Mouse (Mus musculus): ENCODE data around the gene Mylk3. TPM values are rescaled to one million over a fixed set of nuclear protein-coding genes. Genes with fewer than 3 reads are reported as not detected.

Gene Mylk3
- polyA plus RNA-seq, 1 experiment from 2014 or later, result 0.93 TPM

GRCm38 (mm10) chr8:85336211-85336933, 49.8 kb downstream of the Mylk3 start:
- peaks cover 12% of the 10 kb centered on the region for H3K4me1 ChIP-seq
- no peaks in the 10 kb centered on the region for H3K27me3 ChIP-seq (ENCODE audit: low read depth, poor library complexity, severe bottlenecking)
- 73% methylated on average over 6 of the region's 6 CpGs for WGBS
- no peak overlapping the region for H3K4me3 ChIP-seq
- DNase-seq (ENCODE audit: low spot score), result no peak
- no peak overlapping the region for H3K27ac ChIP-seq
- no peaks in the 10 kb centered on the region for H3K9me3 ChIP-seq (replicated peaks)
- H3K36me3 ChIP-seq, result no peaks in the 10 kb centered on the region

GRCm38 (mm10) chr8:85335105-85335504, 51.0 kb downstream of the Mylk3 start:
- H3K4me1 ChIP-seq, result peaks cover 12% of the 10 kb centered on the region
- no peaks in the 10 kb centered on the region for H3K36me3 ChIP-seq
- H3K27me3 ChIP-seq (ENCODE audit: low read depth, poor library complexity, severe bottlenecking), result no peaks in the 10 kb centered on the region
- DNase-seq (ENCODE audit: low spot score), result no peak
- H3K9me3 ChIP-seq (replicated peaks), result no peaks in the 10 kb centered on the region
- H3K27ac ChIP-seq, result no peak overlapping the region
- H3K4me3 ChIP-seq, result no peak overlapping the region

DNA sequence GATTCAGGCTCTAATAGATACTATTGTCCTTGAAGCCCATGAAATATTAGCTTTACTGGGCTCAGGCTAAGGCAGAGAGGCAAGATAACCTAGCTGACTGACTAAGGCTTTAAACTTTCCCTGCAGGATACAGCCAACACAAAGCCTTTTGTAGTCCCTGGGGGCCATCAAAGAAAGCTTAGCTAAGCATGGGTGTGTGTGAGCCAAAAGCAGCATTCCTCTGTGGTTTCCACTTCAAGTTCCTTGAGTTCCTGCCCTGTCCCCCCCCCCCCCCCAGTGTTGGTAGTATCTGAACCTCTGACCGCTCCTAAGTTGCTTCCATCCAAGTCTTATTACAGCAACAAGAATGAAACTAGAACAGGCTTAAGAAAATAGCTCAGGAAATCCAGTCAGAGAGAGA, 56.6 kb downstream of the Mylk3 start:
- no peaks in the 10 kb centered on the region for H3K27me3 ChIP-seq (ENCODE audit: low read depth, poor library complexity, severe bottlenecking)
- H3K36me3 ChIP-seq, result no peaks in the 10 kb centered on the region
- no peak overlapping the region for H3K4me3 ChIP-seq
- H3K4me1 ChIP-seq, result no peaks in the 10 kb centered on the region
- 73% methylated on average over 1 of the region's 1 CpGs for whole genome bisulfite sequencing
- no peaks in the 10 kb centered on the region for H3K9me3 ChIP-seq (replicated peaks)
- no peak overlapping the region for H3K27ac ChIP-seq
- no peak for DNase-seq (ENCODE audit: low spot score)

DNA sequence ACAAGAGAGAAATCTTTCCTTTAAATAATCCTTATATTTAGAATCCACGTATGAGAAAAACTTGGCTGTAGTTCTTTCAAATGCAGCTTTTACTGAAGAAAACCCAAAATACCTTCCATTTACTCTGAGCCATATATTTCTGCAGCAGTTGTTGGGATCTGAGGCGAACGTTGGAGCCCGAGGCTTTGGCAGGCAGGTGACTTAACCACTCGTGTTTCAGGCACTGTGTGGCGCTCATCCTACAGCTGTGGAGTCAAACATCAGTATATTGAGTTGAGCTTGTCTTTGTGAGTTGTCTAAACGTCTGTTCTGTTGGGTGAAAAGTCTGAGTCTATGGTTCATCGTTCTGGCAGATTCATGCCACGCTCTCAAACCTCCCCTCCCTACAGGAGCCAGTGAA, 59.1 kb downstream of the Mylk3 start:
- Histone ChIP-seq H3K4me1 (no peaks in the 10 kb centered on the region), H3K27ac (no peak overlapping the region), H3K27me3 (ENCODE audit: low read depth, poor library complexity, severe bottlenecking) (no peaks in the 10 kb centered on the region), H3K4me3 (no peak overlapping the region), H3K9me3 (replicated peaks) (no peaks in the 10 kb centered on the region), H3K36me3 (no peaks in the 10 kb centered on the region)
- DNase-seq (ENCODE audit: low spot score), result no peak
- WGBS, result 83% methylated on average over 9 of the region's 9 CpGs

DNA sequence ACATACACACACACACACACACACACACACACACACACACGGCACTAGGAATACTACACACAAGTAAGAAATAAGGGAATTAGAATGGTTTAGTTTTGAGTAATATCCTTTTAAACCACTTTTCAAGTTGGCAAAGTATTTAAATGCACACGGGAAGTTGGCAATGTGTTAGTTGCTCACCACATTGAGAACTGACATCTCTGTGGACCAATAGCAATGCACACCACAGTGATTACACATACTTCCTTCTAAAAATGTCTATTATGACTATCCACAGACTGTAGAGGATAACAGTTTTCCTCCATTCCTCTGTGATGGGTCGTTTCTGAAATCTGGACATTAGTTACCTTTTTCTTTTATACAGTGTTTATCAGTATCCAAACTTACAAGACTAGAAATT, 63.1 kb downstream of the Mylk3 start:
- H3K27ac ChIP-seq, result no peak overlapping the region
- no peak for DNase-seq (ENCODE audit: low spot score)
- no peaks in the 10 kb centered on the region for H3K27me3 ChIP-seq (ENCODE audit: low read depth, poor library complexity, severe bottlenecking)
- no peak overlapping the region for H3K4me3 ChIP-seq
- no peaks in the 10 kb centered on the region for H3K36me3 ChIP-seq
- 87% methylated on average over 3 of the region's 3 CpGs for WGBS
- no peaks in the 10 kb centered on the region for H3K9me3 ChIP-seq (replicated peaks)
- H3K4me1 ChIP-seq, result no peaks in the 10 kb centered on the region

- Histone ChIP-seq H3K4me3 (no peak overlapping the region), H3K4me1 (no peaks in the 10 kb centered on the region), H3K36me3 (no peaks in the 10 kb centered on the region), H3K27me3 (ENCODE audit: low read depth, poor library complexity, severe bottlenecking) (no peaks in the 10 kb centered on the region), H3K27ac (no peak overlapping the region), H3K9me3 (replicated peaks) (no peaks in the 10 kb centered on the region)
- WGBS, result 85% methylated on average over 15 of the region's 15 CpGs
- DNase-seq (ENCODE audit: low spot score), result no peak
Measured at GRCm38 (mm10) chr8:85321981-85322380, 64.2 kb downstream of the Mylk3 start.

- 90% methylated on average over 4 of the region's 4 CpGs for WGBS
- Histone ChIP-seq H3K4me1 (no peaks in the 10 kb centered on the region), H3K9me3 (replicated peaks) (no peaks in the 10 kb centered on the region), H3K27ac (no peak overlapping the region), H3K36me3 (no peaks in the 10 kb centered on the region), H3K27me3 (ENCODE audit: low read depth, poor library complexity, severe bottlenecking) (no peaks in the 10 kb centered on the region), H3K4me3 (no peak overlapping the region)
- no peak for DNase-seq (ENCODE audit: low spot score)
Measured at GRCm38 (mm10) chr8:85318534-85318933, 67.6 kb downstream of the Mylk3 start.

GRCm38 (mm10) chr8:85313036-85313435, 73.1 kb downstream of the Mylk3 start:
- 85% methylated on average over 3 of the region's 3 CpGs for WGBS
- DNase-seq (ENCODE audit: low spot score), result no peak
- Histone ChIP-seq H3K4me1 (no peaks in the 10 kb centered on the region), H3K9me3 (replicated peaks) (no peaks in the 10 kb centered on the region), H3K27ac (no peak overlapping the region), H3K36me3 (peaks cover 20% of the 10 kb centered on the region), H3K27me3 (ENCODE audit: low read depth, poor library complexity, severe bottlenecking) (no peaks in the 10 kb centered on the region), H3K4me3 (no peak overlapping the region)

DNA sequence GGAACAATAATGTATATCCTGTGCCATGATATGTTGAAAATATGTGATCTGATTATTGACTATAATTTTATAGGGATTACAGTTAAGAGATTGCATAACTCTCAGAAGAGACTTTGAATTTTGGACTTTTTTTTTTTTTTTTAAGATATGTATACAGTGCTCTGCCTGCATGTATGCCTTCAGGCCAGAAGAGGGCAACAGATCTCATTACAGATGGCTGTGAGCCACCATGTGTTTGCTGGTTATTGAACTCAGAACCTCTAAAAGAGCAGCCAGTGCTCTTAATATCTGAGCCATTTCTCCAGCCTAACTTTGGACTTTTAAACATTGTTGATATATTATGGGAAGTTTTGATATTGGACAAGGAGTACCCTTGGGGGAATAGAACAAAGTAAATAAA, 74.4 kb downstream of the Mylk3 start:
- no peaks in the 10 kb centered on the region for H3K4me1 ChIP-seq
- H3K27ac ChIP-seq, result no peak overlapping the region
- H3K36me3 ChIP-seq, result peaks cover 32% of the 10 kb centered on the region
- H3K27me3 ChIP-seq (ENCODE audit: low read depth, poor library complexity, severe bottlenecking), result no peaks in the 10 kb centered on the region
- no peaks in the 10 kb centered on the region for H3K9me3 ChIP-seq (replicated peaks)
- no peak for DNase-seq (ENCODE audit: low spot score)
- no peak overlapping the region for H3K4me3 ChIP-seq

DNA sequence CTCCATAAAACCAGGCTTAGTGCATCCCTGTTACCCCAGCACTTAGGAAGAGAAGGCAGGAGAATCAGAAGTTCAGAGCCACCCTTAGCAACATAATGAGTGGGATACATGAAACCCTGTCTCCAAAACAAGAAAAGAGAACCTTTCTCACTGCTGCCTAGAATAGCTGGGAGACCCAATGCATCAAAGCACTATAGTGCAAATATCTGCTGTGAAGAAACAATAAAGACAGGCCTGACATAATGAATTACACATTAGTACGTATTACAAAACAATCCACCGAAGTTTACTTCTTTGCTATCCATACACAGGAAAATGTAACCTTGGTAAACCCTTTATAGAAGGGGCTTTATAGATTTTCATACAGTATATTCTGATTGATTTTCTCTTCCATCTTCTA, 77.6 kb downstream of the Mylk3 start:
- 93% methylated on average over 2 of the region's 2 CpGs for WGBS
- Histone ChIP-seq H3K4me1 (no peaks in the 10 kb centered on the region), H3K27ac (no peak overlapping the region), H3K36me3 (peaks cover 63% of the 10 kb centered on the region), H3K9me3 (replicated peaks) (no peaks in the 10 kb centered on the region), H3K4me3 (no peak overlapping the region), H3K27me3 (ENCODE audit: low read depth, poor library complexity, severe bottlenecking) (no peaks in the 10 kb centered on the region)
- DNase-seq (ENCODE audit: low spot score), result no peak

DNA sequence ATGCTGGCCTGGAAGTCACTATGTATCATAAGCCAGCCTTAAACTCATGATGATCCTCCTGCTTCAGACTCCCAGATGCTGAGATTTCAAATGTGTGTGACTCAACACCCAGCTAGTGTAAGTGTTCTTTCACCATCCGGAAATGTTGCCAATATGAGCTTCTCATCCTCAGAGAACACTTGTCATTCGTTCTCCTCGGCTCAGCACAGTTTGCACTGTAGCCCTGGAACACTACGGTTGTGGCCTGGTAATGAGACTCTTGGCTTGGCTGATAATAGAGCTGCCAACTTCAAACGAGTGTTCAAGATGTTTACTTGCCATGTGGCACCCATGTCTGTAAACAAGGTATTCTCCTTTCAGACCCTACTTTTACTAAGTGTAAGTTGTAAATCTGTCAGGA, 82.6 kb downstream of the Mylk3 start:
- Histone ChIP-seq H3K27ac (no peak overlapping the region), H3K36me3 (peaks cover 75% of the 10 kb centered on the region), H3K27me3 (ENCODE audit: low read depth, poor library complexity, severe bottlenecking) (no peaks in the 10 kb centered on the region), H3K4me1 (peaks cover 12% of the 10 kb centered on the region), H3K4me3 (no peak overlapping the region), H3K9me3 (replicated peaks) (no peaks in the 10 kb centered on the region)
- 83% methylated on average over 5 of the region's 5 CpGs for WGBS
- DNase-seq (ENCODE audit: low spot score), result no peak

DNA sequence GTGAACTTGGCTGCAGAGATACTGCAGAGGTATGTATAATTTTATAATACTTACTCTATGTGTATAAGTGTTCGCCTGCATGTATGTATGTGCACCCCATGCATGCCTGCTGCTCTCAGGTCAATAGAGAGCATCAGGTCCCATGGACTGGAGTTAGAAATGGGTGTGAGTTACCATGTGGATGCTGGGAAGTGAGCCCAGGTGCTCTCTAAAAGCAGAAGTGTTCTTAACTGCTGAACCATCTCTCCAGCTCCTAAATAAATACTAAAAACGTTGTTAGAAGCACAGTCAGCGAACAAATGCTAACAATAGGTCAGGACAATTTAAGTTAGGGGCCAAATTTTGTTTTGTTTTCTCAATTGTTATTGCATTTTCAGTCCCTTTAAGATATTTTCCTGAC, 83.2 kb downstream of the Mylk3 start:
- H3K27me3 ChIP-seq (ENCODE audit: low read depth, poor library complexity, severe bottlenecking), result no peaks in the 10 kb centered on the region
- no peak overlapping the region for H3K27ac ChIP-seq
- H3K36me3 ChIP-seq, result peaks cover 69% of the 10 kb centered on the region
- no peaks in the 10 kb centered on the region for H3K9me3 ChIP-seq (replicated peaks)
- 93% methylated on average over 3 of the region's 3 CpGs for WGBS
- H3K4me1 ChIP-seq, result peaks cover 18% of the 10 kb centered on the region
- no peak overlapping the region for H3K4me3 ChIP-seq
- DNase-seq (ENCODE audit: low spot score), result no peak

GRCm38 (mm10) chr8:85301941-85302340, 84.2 kb downstream of the Mylk3 start:
- Histone ChIP-seq H3K4me3 (no peak overlapping the region), H3K27me3 (ENCODE audit: low read depth, poor library complexity, severe bottlenecking) (no peaks in the 10 kb centered on the region), H3K9me3 (replicated peaks) (no peaks in the 10 kb centered on the region), H3K36me3 (peaks cover 60% of the 10 kb centered on the region), H3K4me1 (peaks cover 22% of the 10 kb centered on the region), H3K27ac (no peak overlapping the region)
- WGBS, result 88% methylated on average over 1 of the region's 1 CpGs
- no peak for DNase-seq (ENCODE audit: low spot score)

DNA sequence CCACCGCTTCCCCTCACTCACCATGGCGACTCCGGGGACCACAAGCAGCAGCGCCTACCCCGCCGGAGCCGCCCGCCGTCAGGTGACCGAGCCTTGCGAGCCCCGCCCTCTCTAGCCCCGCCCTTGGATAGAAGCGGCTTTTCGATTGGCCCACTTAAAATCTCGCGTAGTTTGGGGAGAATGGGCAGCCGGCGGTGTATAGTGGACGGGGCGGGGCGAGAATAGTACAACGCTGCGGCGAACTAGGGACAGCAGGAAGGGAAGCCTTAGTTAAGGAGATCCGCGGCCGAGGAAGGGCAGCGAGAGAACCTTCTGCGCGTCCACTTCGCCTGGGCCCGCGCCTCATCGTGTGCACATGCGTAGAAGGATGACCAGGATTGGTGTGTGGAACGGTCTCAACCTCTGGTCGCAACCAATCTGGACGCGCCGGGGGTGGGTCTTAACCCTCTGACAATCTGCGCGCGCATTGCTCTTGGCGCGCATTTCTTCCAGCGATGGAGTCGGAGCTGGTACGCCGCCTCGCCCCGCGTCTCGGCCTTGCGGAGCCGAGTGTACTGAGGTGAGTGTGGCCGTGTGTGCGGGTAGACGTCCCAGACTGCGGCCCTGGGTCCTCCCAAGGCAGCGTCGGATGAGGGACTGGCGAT, 86.6 kb downstream of the Mylk3 start, which contains the start of the genes Orc6 and Vps35:
Gene Orc6 (plus strand): TSS at position 199 of the 644 bp plus-strand sequence.
Gene Vps35 (minus strand): TSS at position 369 of the 644 bp plus-strand sequence.
- peak; percentile 96 for DNase-seq (ENCODE audit: low spot score)
- H3K4me1 ChIP-seq, result peaks cover 22% of the 10 kb centered on the region
- peak within 1 kb of the TSS; percentile 90 for H3K4me3 ChIP-seq
- no peaks in the 10 kb centered on the region for H3K9me3 ChIP-seq (replicated peaks)
- peaks cover 37% of the 10 kb centered on the region for H3K36me3 ChIP-seq
- under 1% methylated on average over 62 of the region's 63 CpGs for WGBS
- H3K27me3 ChIP-seq (ENCODE audit: low read depth, poor library complexity, severe bottlenecking), result no peaks in the 10 kb centered on the region
- H3K27ac ChIP-seq, result peak within 1 kb of the TSS; percentile 94

Data from limb, embryonic 10.5 days (tissue).